Mouse (Mus musculus) hindbrain, postnatal 0 days (tissue): ENCODE data around the gene Sdhaf3. TPM values are rescaled to one million over a fixed set of nuclear protein-coding genes. Genes with fewer than 3 reads are reported as not detected.
"Not testable (repeated sequence)": the region's sequence is repeated elsewhere in the genome, so short reads cannot be mapped to it uniquely, and the experiment has no call there.

ENCODE experiments used
- ATAC-seq: fragments of 200-750 bp; cut with Nextera tagmentation; 2 replicates; pipeline ENCODE4 v1.8.0; 2017; ENCODE audit warnings: mild to moderate bottlenecking, moderate TSS enrichment, moderate library complexity
- DNase-seq: peaks from one replicate; pipeline ENCODE4 v3.0.0-alpha.2; 2015; ENCODE audit warnings: low spot score
- H3K27ac ChIP-seq: fragments of 300-500 bp; sonication (generic); 2 replicates; pipeline ENCODE4 v1.5.1; 2014; ENCODE audit warnings: mild to moderate bottlenecking
- H3K27me3 ChIP-seq: fragments of 300-500 bp; sonication (generic); 2 replicates; pipeline ENCODE4 v1.6.1; 2014; ENCODE audit warnings: low read length, mixed read lengths; ENCODE audit not compliant: insufficient read depth
- H3K36me3 ChIP-seq: fragments of 300-500 bp; sonication (generic); 2 replicates; pipeline ENCODE4 v1.6.1; 2014; ENCODE audit warnings: low read length, mixed read lengths; ENCODE audit not compliant: insufficient read depth
- H3K4me1 ChIP-seq: fragments of 300-500 bp; sonication (generic); 2 replicates; pipeline ENCODE4 v1.6.1; 2014; ENCODE audit warnings: antibody characterized with exemption, low read length, mixed read lengths; ENCODE audit not compliant: insufficient read depth
- H3K4me2 ChIP-seq: fragments of 300-500 bp; sonication (generic); 2 replicates; pipeline ENCODE4 v1.6.1; 2014; ENCODE audit warnings: low read depth, mild to moderate bottlenecking, low read length, moderate library complexity, mixed read lengths
- H3K4me3 ChIP-seq: fragments of 300-500 bp; sonication (generic); 2 replicates; pipeline ENCODE4 v1.5.1; 2014; ENCODE audit warnings: low read length
- H3K9ac ChIP-seq: fragments of 300-500 bp; sonication (generic); replicated peaks from 2 replicates; pipeline ENCODE4 v1.6.1; 2014; ENCODE audit warnings: mild to moderate bottlenecking, low read length, moderate library complexity, mixed read lengths
- H3K9me3 ChIP-seq: fragments of 300-500 bp; sonication (generic); 2 replicates; pipeline ENCODE4 v1.6.1; 2016; ENCODE audit warnings: low read length, mixed read lengths
- CTCF ChIP-seq: IDR thresholded peaks from 2 replicates; pipeline ENCODE4 v1.5.1; 2016; ENCODE audit warnings: antibody characterized with exemption, control low read depth, low read depth
- WGBS: fragments of 180-500 bp; shearing (Covaris S2); extraction: QIAGEN DNeasy Blood & Tissue Kit; methylation state at CpG from one replicate; pipeline ENCODE4 v1.1.7; 2014; 5-methylcytosine and 5-hydroxymethylcytosine counted together
- polyA plus RNA-seq: library from polyadenylated mRNA; unstranded; fragments of >200 nt; fragmentation: Nextera tagmentation; extraction: Ambion mirVana; gene quantifications from 2 replicates; pipeline ENCODE4 v1.2.1, GENCODE M21; 2015
- total RNA-seq: library from RNA; depleted of rRNA; stranded (reverse); fragments of >200 nt; gene quantifications from 2 replicates; pipeline ENCODE4 v1.2.3, GENCODE M21; 2014

Sdhaf3 gene
- total and polyA plus RNA-seq, 2 experiments from 2014 or later: 4.6 to 5.7 TPM

- ATAC-seq (no peak), DNase-seq (no peak)
- Histone ChIP-seq H3K9me3 (no peaks in the 10 kb centered on the region), H3K36me3 (no peaks in the 10 kb centered on the region), H3K27me3 (no peaks in the 10 kb centered on the region), H3K9ac (no peak overlapping the region), H3K4me3 (no peak overlapping the region), H3K27ac (no peak overlapping the region), H3K4me1 (no peaks in the 10 kb centered on the region), H3K4me2 (no peak overlapping the region)
- 50% methylated on average over 1 of the region's 1 CpGs for WGBS
- TF ChIP-seq CTCF: no peak
Observed at GRCm38 (mm10) chr6:6925264-6925663, 30.5 kb upstream of the Sdhaf3 start.

- Histone ChIP-seq H3K9ac (no peak overlapping the region), H3K27me3 (no peaks in the 10 kb centered on the region), H3K9me3 (no peaks in the 10 kb centered on the region), H3K4me2 (no peak overlapping the region), H3K4me1 (no peaks in the 10 kb centered on the region), H3K36me3 (no peaks in the 10 kb centered on the region), H3K4me3 (no peak overlapping the region), H3K27ac (no peak overlapping the region)
- no peak for TF ChIP-seq CTCF
- no peak for DNase-seq
- 78% methylated on average over 4 of the region's 4 CpGs for WGBS
- ATAC-seq: no peak
Observed at GRCm38 (mm10) chr6:6930831-6931230, 25.0 kb upstream of the Sdhaf3 start.

- no peak for TF ChIP-seq CTCF
- H3K9me3 ChIP-seq: no peaks in the 10 kb centered on the region
- H3K4me3 ChIP-seq: no peak overlapping the region
- no peak for ATAC-seq
- H3K9ac ChIP-seq: no peak overlapping the region
- no peaks in the 10 kb centered on the region for H3K4me1 ChIP-seq
- no peaks in the 10 kb centered on the region for H3K36me3 ChIP-seq
- no peaks in the 10 kb centered on the region for H3K27me3 ChIP-seq
- H3K4me2 ChIP-seq: no peak overlapping the region
- H3K27ac ChIP-seq: no peak overlapping the region
- DNase-seq: peak; percentile 12
- 81% methylated on average over 4 of the region's 4 CpGs for WGBS
Observed at GRCm38 (mm10) chr6:6931507-6931906, 24.3 kb upstream of the Sdhaf3 start.

DNA sequence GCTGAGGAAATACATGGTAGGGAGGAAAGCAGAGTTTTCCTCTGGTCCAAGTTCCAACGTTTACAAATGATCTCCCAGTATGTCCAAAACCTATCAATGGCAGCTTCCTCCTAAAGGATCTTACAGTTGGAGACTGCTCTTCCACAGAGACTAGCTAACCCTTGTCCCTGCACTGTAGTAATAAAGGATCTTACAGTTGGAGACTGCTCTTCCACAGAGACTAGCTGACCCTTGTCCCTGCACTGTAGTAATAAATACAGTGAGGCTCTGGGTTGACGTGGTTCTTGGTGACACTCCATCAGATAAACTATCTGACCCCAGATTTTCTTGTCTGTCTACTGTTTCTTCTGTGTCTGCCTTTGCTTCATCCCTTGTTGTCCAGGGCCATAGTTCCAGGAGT, 15.0 kb upstream of the Sdhaf3 start:
- no peak overlapping the region for H3K9ac ChIP-seq
- no peak for TF ChIP-seq CTCF
- DNase-seq (no peak), ATAC-seq (no peak)
- H3K4me3 ChIP-seq: no peak overlapping the region
- no peaks in the 10 kb centered on the region for H3K27me3 ChIP-seq
- 68% methylated on average over 2 of the region's 2 CpGs for WGBS
- no peaks in the 10 kb centered on the region for H3K9me3 ChIP-seq
- H3K4me2 ChIP-seq: no peak overlapping the region
- H3K4me1 ChIP-seq: no peaks in the 10 kb centered on the region
- no peaks in the 10 kb centered on the region for H3K36me3 ChIP-seq
- no peak overlapping the region for H3K27ac ChIP-seq

- H3K4me2 ChIP-seq: no peak overlapping the region
- 46% methylated on average over 6 of the region's 6 CpGs for WGBS
- H3K9ac ChIP-seq: no peak overlapping the region
- ATAC-seq (no peak), DNase-seq (peak; percentile 15)
- no peak overlapping the region for H3K4me3 ChIP-seq
- TF ChIP-seq CTCF: peak; percentile 28; the same call in 1 of the 2 replicates
- H3K4me1 ChIP-seq: no peaks in the 10 kb centered on the region
- no peaks in the 10 kb centered on the region for H3K9me3 ChIP-seq
- no peaks in the 10 kb centered on the region for H3K27me3 ChIP-seq
- H3K27ac ChIP-seq: no peak overlapping the region
- H3K36me3 ChIP-seq: no peaks in the 10 kb centered on the region
Observed at GRCm38 (mm10) chr6:6942813-6943212, 13.0 kb upstream of the Sdhaf3 start.

- H3K4me1 ChIP-seq: no peaks in the 10 kb centered on the region
- no peak for TF ChIP-seq CTCF
- H3K36me3 ChIP-seq: no peaks in the 10 kb centered on the region
- 26% methylated on average over 1 of the region's 1 CpGs for WGBS
- no peaks in the 10 kb centered on the region for H3K27me3 ChIP-seq
- DNase-seq: no peak
- no peaks in the 10 kb centered on the region for H3K9me3 ChIP-seq
- no peak overlapping the region for H3K27ac ChIP-seq
- H3K9ac ChIP-seq: no peak overlapping the region
- no peak for ATAC-seq
- no peak overlapping the region for H3K4me3 ChIP-seq
- H3K4me2 ChIP-seq: no peak overlapping the region
Observed at GRCm38 (mm10) chr6:6947650-6948049, 8.2 kb upstream of the Sdhaf3 start.

- H3K4me2 ChIP-seq: peak overlapping the region; percentile 70
- TF ChIP-seq CTCF: no peak
- no peaks in the 10 kb centered on the region for H3K27me3 ChIP-seq
- no peaks in the 10 kb centered on the region for H3K36me3 ChIP-seq
- no peak overlapping the region; the same call in 1 of the 2 replicates for H3K27ac ChIP-seq
- no peak overlapping the region for H3K9ac ChIP-seq
- ATAC-seq: peak; percentile 55
- 35% methylated on average over 6 of the region's 6 CpGs for WGBS
- DNase-seq: no peak
- H3K4me1 ChIP-seq: no peaks in the 10 kb centered on the region
- peak overlapping the region; percentile 73 for H3K4me3 ChIP-seq
- H3K9me3 ChIP-seq: no peaks in the 10 kb centered on the region
Observed at GRCm38 (mm10) chr6:6955395-6955763, 425 bp upstream of the Sdhaf3 start.

DNA sequence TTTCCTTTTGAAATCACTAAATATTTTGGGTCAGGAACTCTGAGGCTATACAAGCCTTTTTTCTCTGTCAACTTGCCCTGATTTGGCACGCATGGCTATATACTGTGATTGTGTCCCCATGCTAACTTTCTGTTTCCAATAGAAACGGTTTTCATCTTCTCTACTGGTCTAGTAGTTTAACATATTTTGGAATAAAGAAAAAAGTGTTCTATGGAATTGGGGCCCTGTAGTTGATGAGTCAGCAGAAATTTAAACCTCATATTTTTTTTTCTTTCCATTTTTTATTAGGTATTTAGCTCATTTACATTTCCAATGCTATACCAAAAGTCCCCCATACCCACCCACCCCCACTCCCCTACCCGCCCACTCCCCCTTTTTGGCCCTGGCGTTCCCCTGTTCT, 3.4 kb downstream of the Sdhaf3 start:
- not testable (repeated sequence) for DNase-seq, H3K9ac ChIP-seq, H3K4me2 ChIP-seq, H3K36me3 ChIP-seq, H3K27ac ChIP-seq, H3K4me3 ChIP-seq, ATAC-seq, H3K4me1 ChIP-seq, H3K9me3 ChIP-seq, H3K27me3 ChIP-seq
- 90% methylated on average over 2 of the region's 4 CpGs for WGBS
